Mouse (Mus musculus) gastrocnemius, adult 18-20 months (tissue): ENCODE data around the gene Cd3d. TPM values are rescaled to one million over a fixed set of nuclear protein-coding genes. Genes with fewer than 3 reads are reported as not detected.

Source experiments
- DNase-seq: peaks from one replicate; pipeline ENCODE4 v3.0.0; 2021; ENCODE audit warnings: low spot score
- total RNA-seq, 2 experiments: library from RNA; stranded (reverse); gene quantifications; 2 replicates each; pipeline ENCODE4 v1.2.3; 2021

Cd3d gene
- total RNA-seq, 2 experiments from 2014 or later, result not detected

DNA sequence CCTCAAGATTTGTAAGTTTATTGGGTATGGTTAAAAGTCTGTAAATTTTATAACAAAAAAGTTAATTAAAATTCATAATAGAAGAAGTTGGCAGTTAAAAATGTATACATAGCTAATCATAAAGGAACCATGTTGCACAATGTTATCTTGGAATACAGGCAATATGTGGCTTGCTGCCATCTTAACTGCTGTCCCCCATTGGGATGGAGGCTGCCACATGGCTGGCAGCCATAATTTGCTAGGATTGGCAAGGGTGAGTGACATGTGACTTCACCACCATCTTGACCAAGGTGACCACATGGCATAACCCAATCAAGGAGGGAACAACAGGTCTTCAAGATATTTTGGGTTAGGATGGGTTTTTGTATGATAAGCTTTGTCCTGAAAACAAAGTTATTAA lies 10.7 kb downstream of the Cd3d start:
- no peak for DNase-seq

GRCm38 (mm10) chr9:44993268-44993667 lies 11.7 kb downstream of the Cd3d start:
- DNase-seq, result no peak

DNA sequence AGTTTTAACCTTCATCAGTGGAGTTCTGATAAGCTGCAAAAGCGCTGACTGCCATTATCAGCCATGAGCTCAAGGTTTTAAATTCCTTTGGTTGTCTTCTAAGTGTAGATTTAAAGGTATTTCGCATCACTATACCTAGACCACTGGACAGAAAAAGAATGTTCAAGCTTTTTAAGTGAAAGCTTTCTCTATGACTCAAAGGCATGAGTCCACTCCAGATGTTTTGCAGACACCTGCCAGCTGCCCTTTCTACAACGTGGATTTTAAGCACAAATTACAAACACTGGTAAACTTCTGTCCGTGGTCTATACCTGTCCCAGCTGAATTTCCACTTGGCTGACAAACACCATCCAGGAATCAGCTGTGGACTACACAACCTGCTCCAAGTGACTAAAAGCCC lies 13.4 kb downstream of the Cd3d start:
- DNase-seq, result no peak

DNA sequence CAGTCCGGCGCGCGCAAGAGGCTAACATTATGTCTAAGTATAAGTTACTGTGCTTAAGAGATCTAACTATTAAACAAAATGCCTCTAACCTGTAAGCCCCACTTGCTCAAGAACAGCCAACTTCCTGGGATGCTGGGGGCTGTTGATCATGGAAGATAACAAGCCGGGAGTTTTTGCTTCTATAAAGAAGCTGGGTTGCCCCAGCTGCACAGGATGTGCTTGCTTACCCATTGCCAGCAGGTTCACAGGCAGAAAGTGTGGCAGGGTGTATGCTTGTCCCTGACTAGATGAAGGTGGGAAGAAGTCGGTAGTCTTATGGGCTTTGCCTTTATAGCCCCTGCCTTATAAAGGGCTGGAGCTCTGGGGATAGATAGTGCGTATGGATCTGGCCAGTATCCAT lies 15.0 kb downstream of the Cd3d start:
- no peak for DNase-seq

DNA sequence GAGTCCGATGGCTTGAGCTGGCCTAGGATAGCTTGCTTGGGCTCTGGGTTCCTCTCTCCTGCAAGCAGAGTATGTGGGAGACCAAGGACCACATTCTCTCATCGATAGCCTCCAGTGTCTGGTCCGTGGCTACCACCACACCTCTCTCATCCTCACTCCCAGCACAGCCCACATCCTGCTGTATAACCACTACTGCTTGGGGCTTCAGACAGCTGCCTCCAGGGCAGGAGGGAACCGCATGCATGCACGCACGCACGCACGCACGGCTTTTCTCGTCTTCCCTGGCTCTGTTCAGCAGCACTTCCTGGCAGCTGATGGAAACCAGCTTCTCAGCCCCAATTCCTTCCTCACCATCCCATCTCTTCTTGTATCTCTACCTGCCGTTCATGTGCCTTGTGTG lies 16.6 kb downstream of the Cd3d start:
- DNase-seq, result no peak

GRCm38 (mm10) chr9:44999171-44999570 lies 17.6 kb downstream of the Cd3d start:
- peak; percentile 49 for DNase-seq

DNA sequence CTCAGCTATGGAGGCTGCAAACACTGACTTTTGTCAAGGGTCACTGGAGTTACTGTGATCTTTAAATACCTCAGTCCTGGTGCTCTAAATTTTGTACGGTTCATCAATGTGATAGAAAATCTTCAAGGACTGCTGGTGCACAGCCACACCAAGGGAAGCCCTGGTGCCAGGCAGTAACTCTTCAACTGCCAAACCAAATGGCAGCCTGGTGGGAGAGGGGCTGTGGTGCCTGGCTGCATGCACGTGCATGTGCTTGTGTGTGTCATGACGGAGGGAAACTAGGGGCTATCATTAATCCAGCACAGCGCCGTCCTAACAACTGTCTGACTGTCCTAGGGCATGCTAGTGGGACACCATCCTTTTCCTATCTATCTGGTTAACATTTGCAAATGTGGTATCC lies 18.2 kb downstream of the Cd3d start:
- DNase-seq, result no peak

DNA sequence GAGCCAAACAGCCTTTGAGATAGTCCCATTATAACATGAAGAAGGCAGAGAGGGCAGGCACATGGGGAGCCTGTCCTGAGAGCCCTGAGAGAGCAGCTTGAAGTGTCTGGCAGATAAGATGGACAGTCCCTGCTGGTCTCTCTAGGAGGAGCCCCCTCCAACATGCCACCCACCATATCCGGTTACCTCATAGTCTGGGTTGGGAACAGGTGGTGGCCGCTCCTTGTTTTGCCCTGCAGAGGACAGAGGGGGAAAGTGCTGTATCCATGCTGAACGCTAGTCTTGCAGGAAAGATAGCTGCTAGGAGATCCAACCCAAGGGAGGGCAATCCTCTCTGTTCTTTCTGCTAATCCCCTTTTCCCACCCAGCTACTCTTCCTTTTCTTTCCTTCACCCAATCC lies 18.7 kb downstream of the Cd3d start:
- no peak for DNase-seq

- DNase-seq, result no peak
Measured at GRCm38 (mm10) chr9:45007404-45007803, 25.8 kb downstream of the Cd3d start.

- no peak for DNase-seq
Measured at GRCm38 (mm10) chr9:45008342-45008741, 26.8 kb downstream of the Cd3d start.

GRCm38 (mm10) chr9:45009180-45010078 lies 27.8 kb downstream of the Cd3d start, which contains the start of gene Cd3e:
TSS of gene Cd3e (minus strand) at chr9:45009627.
- no peak for DNase-seq

DNA sequence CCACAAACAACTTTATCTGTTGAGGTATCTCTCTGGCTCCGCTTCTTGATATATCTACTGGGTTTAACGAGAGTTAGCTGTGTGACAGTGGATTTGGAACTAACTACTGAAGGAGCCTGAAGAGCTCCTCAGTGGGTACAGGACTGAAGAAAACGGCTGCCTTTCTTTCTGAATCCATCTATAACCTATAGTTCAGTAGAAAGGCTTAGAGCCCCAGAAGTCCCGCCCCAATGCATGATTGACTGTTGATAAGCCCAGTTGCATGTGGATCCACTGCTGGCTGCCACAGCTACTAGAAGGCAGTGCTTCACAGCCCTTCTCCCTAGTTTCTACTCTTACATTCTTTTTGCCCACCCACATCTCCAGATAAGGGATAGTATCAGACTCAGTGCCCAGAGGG lies 28.9 kb downstream of the Cd3d start:
- no peak for DNase-seq

- DNase-seq, result no peak
Measured at GRCm38 (mm10) chr9:45011291-45011690, 29.7 kb downstream of the Cd3d start.

- DNase-seq, result no peak
Measured at GRCm38 (mm10) chr9:45014879-45015278, 33.3 kb downstream of the Cd3d start.

DNA sequence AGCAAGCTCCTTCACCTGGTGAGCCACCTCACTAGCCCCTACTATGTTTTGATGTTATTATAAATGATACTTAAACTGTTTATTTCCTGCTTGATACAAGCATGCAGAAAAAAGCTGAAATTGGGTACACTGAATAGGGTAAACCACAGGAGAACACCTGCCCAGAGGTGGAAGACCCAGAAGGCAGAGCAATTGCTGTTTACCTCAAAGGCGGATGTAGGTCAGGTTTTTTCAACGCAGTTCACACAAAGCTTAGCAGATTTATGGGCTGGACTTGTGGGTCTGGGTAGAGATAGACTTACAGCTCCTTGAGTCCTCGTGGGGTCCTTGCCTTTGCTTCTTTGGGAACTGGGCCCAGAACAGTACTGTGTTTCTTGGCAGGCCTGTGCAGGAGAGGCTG lies 34.3 kb downstream of the Cd3d start:
- DNase-seq, result no peak

DNA sequence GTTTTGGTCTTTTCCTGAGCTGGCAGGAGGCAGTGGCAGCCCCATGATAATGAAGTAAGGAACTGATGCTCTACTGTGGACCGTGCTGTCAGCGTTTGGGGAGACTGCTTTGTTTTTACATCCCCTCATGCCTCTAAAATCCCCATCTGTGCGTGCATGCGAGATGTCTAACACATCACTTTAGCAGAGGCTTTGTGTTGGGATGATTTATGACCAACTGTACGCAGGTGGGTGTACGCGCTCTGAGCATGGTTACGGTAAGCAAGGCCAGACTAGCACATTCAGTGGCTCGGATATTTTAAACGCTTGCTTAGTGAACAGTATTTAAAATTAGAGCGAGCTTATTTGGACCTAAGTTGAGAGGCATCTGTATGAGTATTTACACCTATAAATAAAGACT lies 36.4 kb downstream of the Cd3d start:
- DNase-seq, result no peak

- peak; percentile 46 for DNase-seq
Measured at GRCm38 (mm10) chr9:45022800-45023199, 41.2 kb downstream of the Cd3d start.

DNA sequence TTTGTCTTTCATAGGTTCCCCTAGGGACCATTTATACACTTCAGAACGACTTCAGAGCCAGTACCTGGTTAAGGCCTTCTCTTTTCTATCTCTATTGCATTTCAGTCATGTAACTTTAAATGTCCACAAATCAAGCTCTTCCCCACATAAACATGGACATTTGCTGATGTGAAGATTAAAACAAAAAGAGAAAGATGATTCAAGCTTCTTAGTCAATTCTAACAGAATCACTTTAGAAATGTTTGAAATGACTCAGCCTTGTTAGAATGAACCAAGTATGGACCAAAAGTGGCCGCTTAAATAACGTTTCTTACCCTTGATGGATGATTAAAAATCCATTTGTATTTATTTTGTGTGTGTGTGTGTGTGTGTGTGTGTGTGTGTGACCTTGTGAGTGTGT lies 42.1 kb downstream of the Cd3d start:
- DNase-seq, result no peak

- no peak for DNase-seq
Measured at GRCm38 (mm10) chr9:45024187-45024586, 42.6 kb downstream of the Cd3d start.

DNA sequence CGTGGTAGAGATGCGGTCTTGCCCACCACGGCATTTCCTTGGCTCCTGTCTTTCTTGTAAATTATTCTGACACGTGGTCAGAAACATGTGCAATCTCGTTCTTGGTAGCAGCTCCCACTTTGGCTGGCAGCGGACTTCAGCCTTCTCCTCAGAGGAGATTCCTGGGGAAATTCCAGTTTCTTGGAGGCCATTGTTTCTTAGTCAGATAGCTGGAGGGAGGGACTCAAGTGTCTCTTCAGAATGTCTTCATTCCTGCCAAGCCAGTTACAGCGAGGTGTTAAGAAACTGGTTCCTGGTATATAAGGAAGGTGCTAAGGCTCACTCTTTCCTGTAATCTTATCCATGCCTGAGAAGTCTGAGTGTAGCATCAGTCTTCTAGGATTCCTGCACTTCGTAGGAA lies 45.8 kb downstream of the Cd3d start:
- no peak for DNase-seq

GRCm38 (mm10) chr9:45030341-45030740 lies 48.8 kb downstream of the Cd3d start:
- DNase-seq, result no peak

DNA sequence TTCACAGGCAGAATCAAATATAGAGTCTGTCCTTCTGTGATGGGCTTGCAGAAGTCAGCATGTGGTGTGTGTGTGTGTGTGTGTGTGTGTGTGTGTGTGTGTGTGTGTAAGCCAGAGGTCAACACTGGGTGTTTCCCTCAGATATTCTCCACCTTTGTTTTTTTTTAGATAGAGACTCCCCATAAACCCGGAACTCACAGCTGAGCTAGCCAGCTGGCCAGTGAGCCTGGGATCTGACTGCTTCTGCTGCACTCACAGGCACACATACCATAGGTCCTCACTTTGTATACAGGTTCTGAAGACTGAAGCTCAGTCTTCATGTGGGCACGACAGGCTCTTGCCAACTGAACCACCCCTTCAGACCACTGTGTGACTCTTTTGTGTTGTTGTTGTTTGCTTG lies 50.7 kb downstream of the Cd3d start:
- DNase-seq, result no peak

GRCm38 (mm10) chr9:45034526-45034925 lies 52.9 kb downstream of the Cd3d start:
- DNase-seq, result no peak
